Mouse (Mus musculus) duodenum, adult 2 months (tissue): ENCODE results near the gene Adad2. TPM values are rescaled to one million over a fixed set of nuclear protein-coding genes. Genes with fewer than 3 reads are reported as not detected.

ENCODE experiments used
- polyA plus RNA-seq: library from polyadenylated mRNA; depleted of rRNA; stranded (reverse); fragments of >200 nt; gene quantifications from 2 replicates; pipeline ENCODE4 v1.2.3, GENCODE M21; 2012; ENCODE audit warnings: low replicate concordance; rRNA removed

Gene Adad2
- 0.44 and 4.5 TPM in 2 replicates for polyA plus RNA-seq

GRCm38 (mm10) chr8:119612471-119612870 is at the start of gene Adad2:
Adad2 (plus strand) TSS chr8:119612747.

GRCm38 (mm10) chr8:119574437-119575365 is 37.8 kb upstream of the Adad2 start, which contains the start of the genes Hsdl1 and Dnaaf1:
Hsdl1 (minus strand) TSS chr8:119575183.
Dnaaf1 (plus strand) TSS chr8:119575235.

GRCm38 (mm10) chr8:119604996-119605395 is 7.6 kb upstream of the Adad2 start, which contains the start of gene Taf1c:
Taf1c (minus strand) TSS chr8:119605222.

GRCm38 (mm10) chr8:119635378-119635777 is 22.8 kb downstream of the Adad2 start, which contains the start of gene Kcng4:
Kcng4 (minus strand) TSS chr8:119635680.

Other genes starting within 250 kb of the Adad2 start
- 57.8 and 85.0 TPM in 2 replicates for gene Mlycd, start 217.9 kb upstream of the Adad2 start, polyA plus RNA-seq
- 92.1 and 231 TPM in 2 replicates for gene Osgin1, start 178.6 kb upstream of the Adad2 start, polyA plus RNA-seq
- 0.69 and 0.84 TPM in 2 replicates for gene Necab2, start 166.0 kb upstream of the Adad2 start, polyA plus RNA-seq
- 0.19 and 0.75 TPM in 2 replicates for gene Slc38a8, start 111.0 kb upstream of the Adad2 start, polyA plus RNA-seq
- 38.5 and 43.8 TPM in 2 replicates for gene Mbtps1, start 54.0 kb upstream of the Adad2 start, polyA plus RNA-seq
- 13.1 and 14.8 TPM in 2 replicates for gene Hsdl1, start 37.6 kb upstream of the Adad2 start, polyA plus RNA-seq
- 6.3 and 13.3 TPM in 2 replicates for gene Dnaaf1, start 37.5 kb upstream of the Adad2 start, polyA plus RNA-seq
- 19.7 and 22.9 TPM in 2 replicates for gene Taf1c, start 7.5 kb upstream of the Adad2 start, polyA plus RNA-seq
- gene Kcng4, start 22.9 kb downstream of the Adad2 start, polyA plus RNA-seq: 0.56 and 0.74 TPM in 2 replicates
- gene Wfdc1, start 53.6 kb downstream of the Adad2 start, polyA plus RNA-seq: 26.9 and 27.6 TPM in 2 replicates
- 4.3 and 5.8 TPM in 2 replicates for gene Atp2c2, start 87.3 kb downstream of the Adad2 start, polyA plus RNA-seq
- gene Tldc1, start 165.7 kb downstream of the Adad2 start, polyA plus RNA-seq: 6.4 and 8.5 TPM in 2 replicates
- 369 and 425 TPM in 2 replicates for gene Cotl1, start 227.8 kb downstream of the Adad2 start, polyA plus RNA-seq
- 12.2 and 17.3 TPM in 2 replicates for gene Klhl36, start 249.5 kb downstream of the Adad2 start, polyA plus RNA-seq